Mouse (Mus musculus) cerebellum, adult 18-20 months (tissue): ENCODE data around the gene Col1a1.

Source experiments
- DNase-seq, 2 experiments: peaks; one replicate each; pipeline ENCODE4 v3.0.0; 2021

Col1a1 gene

DNA sequence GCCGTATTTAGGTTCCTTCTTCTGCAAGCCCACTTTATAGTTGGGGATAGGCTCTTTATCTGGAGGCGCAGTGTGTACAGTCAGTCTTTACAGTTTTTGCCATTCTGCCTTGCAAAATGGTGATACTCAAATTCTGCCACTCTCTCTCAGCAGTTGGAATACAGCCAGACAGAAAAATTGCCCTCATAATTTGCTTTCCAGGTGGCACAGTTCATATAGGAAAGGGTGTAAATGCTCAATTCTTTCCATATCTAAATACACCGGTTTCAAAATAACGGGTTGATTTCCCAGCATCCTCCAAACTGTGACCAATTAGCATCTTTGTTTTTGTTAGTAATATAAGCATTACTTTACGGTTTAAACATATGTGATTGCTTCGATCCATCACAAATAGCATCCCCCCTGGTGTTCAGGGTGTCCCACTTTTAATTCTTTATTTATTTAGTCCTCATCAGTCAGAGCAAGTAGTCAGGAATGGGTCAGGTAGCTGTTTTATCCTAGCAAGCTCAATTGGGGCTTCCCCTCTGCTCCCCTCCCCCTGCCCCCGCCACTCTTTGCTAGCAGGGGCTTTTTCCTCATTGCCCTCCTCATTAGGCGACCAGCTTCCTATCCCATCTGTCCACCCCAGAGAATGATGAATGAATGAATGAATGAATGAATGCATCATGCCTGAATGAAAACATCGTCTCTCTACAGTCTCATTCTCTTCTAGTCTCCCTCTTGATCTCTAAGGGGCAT lies 42.3 kb downstream of the Col1a1 start:
- DNase-seq: peak in 1 of 2 experiments; percentile 29

DNA sequence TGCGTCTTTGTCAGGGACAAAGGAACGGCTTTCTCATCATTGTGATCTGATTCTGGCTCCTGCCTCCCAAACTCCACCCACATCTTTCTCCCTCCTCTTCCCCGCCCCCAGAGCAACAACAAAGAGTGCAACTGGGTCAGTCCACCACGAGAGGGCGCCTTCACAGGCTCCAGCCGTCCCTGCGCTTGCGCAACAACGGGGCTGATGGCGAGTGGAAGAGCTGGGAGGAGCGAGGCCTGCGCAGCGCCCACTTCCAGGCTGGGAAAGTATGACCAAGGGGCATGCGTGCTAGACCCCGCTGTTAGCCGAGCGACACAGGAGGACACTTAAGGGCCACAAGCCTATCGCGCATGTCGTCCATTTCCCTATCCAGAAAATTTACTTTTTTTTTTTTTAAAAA lies 42.9 kb downstream of the Col1a1 start:
- DNase-seq: peak; percentile 97 to 99

DNA sequence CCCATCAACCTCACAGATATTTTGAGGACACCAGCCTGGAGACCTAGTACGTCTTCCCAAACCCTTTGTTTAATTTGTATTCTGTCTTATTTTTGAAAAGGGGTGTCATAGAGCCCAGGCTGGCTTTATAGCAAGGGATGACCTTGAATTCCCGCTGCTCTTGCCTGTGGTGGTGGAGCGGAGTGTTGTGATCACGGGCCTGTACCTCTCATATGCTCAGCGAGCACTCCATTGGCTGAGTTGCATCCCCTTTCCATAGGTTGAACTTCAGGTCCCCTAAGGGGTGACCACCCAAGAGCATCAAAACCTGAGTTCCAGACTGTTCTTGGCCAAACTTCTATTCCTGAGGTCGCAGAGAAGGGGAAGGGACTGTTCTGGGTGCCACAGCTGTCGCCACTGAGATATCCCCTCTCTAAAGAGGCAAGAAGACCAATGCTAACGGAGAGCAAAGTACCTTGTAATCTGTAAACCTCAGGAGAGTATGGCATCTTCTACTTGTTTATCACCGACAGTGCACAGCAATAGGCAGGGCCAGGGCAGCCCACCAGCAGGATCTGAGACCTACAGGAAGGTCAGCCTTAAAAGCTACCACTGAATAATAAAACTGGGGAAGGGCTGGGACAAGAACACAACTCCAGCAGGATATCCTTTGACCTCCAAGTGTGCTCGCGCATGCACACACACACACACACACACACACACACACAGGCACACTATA lies 43.6 kb downstream of the Col1a1 start:
- DNase-seq: no peak

DNA sequence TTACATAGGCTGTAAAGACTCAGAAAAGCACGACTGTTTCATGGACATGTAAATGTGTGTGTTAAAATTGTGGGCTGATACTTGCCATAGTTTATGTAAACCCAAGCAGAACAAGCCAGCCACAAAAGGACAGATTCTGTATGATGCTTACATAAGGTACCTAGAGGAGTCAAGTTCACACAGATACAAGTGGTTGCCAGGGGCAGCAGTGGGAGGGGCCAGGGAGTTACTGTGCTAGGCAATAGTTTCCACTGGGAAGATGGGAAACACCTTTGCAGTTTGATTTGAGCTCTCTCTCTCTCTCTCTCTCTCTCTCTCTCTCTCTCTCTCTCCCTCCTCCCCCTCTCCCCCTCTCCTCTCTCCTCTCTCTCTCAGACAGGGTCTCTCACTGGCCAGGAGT lies 49.1 kb downstream of the Col1a1 start:
- DNase-seq: no peak

DNA sequence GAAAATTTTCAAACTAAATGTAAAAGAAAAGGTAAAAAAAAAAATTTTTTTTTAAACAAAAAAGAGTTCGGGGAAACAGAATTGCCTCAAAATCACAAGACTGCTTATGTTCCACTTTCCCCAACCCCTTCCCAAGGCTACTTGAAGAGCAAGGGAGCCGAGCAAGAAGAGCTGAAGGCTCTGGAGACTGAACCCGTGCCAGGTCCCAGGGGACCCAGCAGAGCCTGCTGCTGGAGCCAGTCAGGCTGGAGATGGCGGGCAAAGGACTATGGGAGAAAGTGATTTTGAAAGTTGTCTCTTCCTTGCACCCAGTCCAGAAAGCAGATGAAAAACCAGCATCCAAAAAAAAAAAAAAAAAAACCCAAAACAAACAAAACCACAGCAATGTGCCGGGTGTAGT lies 49.8 kb downstream of the Col1a1 start:
- peak in 1 of 2 experiments; percentile 10 for DNase-seq

DNA sequence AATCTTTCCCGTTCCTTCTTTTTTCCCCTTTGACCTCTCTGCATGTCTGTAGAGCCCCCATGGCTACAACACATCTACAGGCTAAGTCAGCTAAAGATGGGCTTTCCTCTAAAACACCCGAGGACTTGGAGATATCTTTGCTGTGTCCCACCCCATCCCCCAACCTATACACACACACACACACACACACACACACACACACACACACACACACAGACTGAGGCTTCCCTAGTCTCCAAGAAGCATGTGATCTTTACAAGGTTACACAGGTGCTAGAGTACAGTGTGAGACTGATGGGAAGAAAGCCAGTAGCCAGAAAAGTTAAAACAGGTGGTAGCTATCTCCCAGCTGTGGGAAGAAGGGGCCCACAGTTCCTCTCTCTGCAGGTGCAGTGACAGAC lies 50.4 kb downstream of the Col1a1 start:
- no peak for DNase-seq

DNA sequence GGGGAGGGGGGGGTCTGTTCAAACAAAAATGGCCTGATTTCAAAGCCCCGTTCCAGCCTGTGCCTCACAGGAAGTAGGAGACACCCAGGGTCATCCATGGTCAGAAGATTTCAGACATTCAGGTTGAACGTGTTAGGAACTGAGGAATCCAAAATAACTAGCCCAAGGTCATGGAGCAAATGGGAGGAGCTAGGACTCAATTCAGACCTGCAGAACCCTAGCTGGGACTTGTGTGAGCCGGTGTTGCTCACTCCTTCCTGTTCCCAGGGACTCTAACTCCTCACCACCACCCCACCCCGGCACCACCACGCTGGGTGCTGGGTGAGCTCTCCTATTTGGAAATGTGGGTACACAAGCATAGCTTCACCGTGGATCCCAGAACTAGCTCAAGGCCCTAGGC lies 51.3 kb downstream of the Col1a1 start:
- peak in 1 of 2 experiments; percentile 6 for DNase-seq

DNA sequence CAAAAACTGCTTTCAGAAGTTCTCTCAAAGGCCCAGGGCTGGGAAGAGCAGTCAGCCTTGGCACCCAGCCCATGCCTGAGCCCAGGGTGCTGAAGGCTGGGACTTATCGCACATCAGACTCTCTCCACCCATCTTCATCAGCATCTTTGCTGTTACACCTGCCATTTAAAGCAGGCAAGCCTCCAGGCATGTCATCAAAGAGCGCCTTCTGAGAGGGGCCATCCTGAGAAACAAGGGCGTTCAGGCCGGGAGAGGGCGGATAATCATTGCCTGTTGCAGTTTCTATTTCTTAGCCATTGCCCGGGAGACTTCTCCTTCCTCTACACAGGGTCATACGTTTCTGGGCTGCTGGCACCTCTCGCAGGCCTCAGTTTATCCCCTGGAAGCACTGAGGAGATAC lies 51.8 kb downstream of the Col1a1 start:
- peak; percentile 15 to 29 for DNase-seq

DNA sequence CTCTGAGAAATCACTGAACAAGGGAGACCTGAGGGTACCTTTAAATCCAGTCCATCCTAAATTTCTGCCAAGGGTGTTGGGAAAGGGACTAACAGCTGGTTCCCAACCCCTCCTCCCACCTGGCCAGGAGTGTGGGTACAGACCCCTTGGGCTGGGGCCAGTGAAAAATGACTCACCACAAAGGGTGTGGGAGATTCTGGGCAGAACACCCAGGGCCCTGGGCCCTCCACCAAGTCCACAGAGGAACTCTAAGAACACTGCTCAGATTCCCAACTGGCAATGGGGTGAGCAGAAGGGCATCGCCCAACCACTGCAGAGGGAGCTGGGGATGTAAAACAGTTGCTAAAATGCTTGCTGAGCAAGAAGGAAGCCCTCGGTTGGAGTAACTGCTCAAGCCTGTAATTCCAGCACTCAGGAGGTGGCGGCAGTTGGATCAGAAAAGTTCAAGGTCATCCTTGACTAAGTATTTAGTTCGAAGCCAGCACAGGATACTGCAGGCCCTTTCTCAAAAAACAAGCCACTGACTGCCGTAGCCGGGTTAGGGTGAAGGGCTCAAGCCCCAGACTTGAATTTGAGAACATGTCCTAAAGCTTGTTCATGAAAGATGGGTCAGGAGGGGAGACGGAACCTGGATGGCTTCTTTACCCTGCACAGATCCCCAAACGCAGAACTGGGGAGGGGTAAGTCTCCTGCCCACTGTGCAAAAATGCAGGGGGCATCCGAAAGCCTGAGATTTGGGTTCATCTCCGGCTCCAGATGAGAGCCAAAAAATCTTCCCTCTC lies 52.9 kb downstream of the Col1a1 start:
- peak in 1 of 2 experiments; percentile 47 for DNase-seq

DNA sequence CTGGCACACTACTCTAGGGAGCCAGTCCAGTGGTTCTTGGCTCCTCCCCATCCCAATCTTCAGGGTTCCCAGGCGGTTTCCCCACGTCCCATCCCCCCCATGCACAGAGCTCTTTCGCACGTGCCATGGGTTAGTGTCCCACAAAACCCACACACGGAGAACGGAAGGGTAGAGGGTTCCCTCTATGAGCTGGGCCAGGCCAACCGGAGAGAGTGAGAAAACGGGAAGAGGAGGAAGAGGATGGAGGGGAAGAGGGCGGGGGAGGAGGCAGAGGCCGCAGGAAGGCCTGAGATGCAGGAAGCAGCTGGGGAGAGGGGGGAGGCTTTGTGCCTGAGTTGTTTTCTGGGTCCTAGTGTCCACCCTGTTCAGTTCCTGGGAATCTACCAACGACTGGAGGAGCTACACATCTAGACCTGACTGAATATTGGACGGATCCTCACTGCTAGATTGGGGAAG lies 53.6 kb downstream of the Col1a1 start:
- peak; percentile 88 to 92 for DNase-seq

DNA sequence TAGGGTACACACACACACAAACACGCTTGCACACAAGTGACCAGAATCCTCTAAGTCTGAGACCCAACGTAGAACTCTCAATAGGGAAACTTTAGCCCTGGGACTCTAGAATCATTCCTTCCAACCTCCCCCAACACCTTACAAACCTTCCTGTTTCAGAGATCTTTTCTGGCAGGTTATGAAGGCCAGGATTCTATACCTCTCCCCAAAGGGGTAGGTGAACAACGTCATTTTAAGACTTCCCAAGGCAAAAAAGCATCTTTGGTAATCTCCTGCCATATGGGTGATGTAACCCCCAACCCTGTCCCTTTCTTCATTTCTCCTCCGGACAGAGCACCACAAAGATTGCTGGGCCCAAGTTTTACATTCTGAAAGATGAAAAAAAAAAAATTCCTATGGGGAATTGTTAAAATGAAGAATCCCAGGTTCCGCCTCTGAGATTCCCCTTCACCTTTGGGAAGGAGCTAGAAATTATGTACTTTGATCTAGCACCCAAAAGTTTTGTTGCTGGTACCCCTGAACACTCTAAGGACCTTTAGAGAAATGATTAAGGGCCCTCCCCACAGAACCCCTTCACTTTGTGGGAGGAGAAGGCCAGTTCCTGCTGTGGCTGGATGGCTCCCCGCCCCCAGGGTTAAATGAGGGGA lies 54.2 kb downstream of the Col1a1 start:
- no peak for DNase-seq

DNA sequence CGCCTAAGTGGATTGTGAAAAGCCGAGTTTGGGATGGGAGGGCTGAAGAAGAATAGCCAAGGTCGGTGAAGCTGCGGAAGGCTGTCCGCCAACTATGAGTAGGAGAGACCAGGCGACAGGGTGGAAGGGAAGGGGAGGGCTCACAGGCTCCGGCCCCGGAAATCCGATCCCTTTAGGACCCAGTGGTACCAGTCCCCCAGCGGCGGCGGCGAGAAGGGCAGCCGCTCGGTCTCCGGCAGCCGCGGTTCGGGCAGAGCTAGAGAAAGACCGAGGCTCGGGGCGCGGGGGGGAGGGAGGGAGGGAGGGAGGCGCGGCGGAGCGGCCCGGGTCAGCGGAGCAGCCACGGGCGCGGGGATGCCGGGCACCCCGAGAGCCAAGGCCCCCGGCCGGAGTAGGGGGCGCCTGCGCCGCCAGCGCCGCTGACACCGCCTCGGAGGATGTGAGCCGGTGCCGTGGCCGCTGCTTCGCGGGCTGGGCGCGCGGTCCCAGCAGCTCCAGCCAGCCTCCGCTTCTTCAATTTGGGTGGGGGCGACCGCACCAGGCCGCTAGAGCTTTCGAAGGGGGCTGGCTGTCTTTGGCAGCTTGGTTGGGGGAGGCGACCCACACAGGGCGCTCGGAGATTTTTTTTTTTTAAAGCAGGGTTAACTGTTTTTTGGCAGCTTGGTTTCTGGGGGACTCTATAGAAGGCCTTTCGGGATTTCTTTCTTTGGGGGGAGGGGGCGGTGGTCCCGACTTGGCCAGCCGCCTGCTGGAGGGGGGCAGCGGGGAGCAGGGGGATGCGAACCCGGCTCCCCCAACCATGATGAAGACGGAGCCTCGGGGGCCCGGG lies 54.9 kb downstream of the Col1a1 start, which contains the start of gene Ppp1r9b:
TSS of gene Ppp1r9b (plus strand) at position 287 of the 829 bp plus-strand sequence.
- DNase-seq: peak; percentile 95 to 96

DNA sequence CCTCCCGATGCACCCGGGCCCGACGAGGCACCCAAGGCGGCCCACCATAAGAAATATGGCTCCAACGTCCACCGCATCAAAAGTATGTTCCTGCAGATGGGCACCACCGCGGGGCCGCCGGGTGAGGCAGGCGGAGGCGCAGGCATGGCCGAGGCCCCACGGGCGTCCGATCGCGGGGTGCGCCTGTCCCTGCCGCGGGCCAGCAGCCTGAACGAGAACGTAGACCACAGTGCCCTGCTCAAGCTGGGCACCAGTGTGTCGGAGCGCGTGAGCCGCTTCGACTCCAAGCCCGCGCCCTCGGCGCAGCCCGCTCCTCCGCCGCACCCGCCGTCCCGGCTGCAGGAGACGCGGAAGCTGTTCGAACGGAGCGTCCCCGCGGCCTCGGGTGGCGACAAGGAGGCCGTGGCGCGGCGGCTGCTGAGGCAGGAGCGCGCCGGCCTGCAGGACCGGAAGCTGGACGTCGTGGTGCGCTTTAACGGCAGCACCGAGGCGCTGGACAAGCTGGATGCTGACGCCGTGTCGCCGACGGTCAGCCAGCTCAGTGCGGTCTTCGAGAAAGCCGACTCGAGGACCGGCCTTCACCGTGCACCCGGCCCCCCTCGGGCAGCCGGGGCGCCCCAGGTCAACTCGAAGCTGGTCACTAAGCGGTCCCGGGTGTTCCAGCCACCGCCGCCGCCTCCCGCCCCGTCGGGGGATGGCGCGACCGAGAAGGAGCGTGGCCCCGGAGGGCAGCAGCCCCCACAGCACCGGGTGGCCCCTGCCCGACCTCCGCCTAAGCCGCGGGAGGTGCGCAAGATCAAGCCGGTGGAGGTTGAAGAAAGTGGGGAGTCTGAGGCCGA lies 55.8 kb downstream of the Col1a1 start:
- peak; percentile 50 to 72 for DNase-seq

DNA sequence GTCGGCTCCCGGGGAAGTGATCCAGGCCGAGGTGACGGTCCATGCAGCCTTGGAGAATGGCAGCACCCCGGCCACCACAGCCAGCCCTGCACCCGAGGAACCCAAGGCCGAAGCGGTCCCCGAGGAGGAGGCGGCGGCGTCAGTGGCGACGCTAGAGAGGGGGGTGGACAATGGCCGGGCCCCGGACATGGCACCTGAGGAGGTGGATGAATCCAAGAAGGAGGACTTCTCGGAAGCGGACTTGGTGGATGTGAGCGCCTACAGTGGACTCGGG lies 56.4 kb downstream of the Col1a1 start:
- peak in 1 of 2 experiments; percentile 55 for DNase-seq

DNA sequence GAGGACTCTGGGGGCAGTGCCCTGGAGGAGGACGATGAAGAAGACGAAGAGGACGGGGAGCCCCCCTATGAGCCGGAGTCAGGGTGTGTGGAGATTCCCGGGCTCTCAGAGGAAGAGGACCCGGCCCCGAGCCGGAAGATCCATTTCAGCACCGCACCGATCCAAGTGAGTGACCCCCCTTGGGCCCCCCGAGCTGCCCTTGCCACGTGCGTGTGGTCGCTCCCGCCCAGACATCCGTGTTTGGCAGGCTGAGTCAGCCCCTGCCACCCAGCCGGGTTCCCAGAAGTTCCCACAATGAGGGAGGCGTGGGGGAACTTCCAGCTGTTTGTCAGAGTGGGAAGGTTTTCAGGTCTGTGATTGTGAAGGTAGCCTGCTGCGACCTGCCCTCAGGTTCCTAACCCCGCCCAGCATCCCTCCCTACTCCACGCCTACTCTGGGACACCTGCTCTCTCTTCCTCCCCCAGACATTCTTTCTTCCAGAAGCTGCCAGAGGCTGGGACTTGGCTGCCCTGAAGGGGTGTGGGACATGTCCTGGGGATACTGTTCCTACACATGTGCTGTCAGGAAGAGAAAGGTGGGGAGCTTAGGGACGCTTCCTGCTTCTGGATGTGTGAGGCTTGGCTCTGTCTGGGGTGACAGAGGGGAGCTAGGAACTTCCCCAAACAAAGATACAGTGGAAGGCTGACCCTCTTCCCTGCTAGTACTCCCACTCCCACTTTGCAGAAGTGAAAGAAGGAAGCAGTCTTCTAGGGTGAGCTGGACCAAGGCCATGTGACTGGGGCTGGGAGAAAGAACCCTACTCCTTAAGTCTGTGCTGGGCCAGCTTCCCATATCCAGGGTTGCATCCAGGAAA lies 57.0 kb downstream of the Col1a1 start:
- peak in 1 of 2 experiments; percentile 59 for DNase-seq

DNA sequence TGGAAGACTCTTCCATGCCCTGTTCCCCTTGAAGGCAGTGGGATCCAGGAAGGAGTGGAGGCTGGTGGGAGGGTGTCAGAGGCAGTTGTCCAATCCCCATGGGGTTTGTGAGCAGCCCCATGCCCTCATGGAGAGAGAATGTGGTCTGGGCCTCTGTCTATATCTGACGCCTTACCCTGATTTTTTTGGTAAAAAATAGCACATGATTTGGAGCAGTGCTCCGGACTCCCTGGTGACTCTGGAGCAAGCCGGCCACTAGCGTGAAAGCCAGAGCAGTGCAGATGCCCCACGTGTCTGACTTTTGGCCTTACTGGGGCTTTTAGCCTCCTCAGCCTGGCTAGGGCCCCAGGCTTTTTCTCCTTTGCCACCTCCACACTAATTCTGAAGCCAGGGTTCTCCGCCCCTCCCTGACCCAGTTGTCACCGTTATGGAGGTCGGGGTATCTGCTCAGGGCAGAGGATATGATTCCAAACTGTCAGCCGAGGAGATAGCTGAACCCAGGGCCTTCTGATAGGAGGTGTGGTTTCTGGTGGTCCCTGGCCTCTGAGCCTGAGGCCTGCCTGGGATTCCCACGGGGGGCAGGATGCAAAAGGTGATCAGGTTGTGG lies 58.3 kb downstream of the Col1a1 start:
- peak in 1 of 2 experiments; percentile 61 for DNase-seq

DNA sequence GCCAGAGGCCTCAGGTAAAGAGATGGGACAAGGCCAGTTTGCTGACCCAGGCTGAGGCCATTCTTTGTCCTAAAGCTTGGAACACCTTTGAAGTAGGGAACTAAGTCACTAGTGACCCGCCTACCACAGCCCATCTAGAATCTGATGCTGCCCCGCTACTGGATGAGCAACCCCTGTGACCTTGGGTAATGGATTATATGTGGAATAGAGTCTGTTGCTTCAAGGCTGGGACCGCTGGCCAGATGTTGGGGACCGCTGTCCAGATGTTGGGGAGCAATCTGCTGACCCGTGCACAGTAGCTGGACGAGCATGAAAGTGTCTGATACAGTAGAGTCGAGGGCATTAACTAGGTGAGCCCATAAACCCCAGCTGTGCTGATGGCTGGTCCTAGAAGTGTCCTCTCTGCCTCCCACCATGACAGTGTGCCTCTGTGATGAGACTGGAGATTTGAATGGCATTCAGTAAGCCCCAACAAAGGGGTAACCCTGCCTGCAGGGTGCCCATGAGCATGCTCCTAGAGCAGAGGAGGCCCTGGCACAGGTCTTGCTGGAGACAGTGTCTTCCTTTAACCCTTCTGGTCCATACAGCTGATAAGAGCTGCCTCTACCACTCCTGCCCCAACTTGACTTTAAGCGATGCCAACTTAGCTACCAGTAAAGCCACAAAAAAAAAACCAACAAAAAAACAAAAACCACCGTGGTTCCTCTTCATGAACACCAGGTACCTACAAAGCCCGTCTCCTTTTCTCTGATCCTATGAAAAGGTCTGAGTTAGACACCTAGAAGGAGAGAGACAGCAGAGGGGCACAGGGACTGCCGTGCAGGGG lies 59.1 kb downstream of the Col1a1 start:
- no peak for DNase-seq

DNA sequence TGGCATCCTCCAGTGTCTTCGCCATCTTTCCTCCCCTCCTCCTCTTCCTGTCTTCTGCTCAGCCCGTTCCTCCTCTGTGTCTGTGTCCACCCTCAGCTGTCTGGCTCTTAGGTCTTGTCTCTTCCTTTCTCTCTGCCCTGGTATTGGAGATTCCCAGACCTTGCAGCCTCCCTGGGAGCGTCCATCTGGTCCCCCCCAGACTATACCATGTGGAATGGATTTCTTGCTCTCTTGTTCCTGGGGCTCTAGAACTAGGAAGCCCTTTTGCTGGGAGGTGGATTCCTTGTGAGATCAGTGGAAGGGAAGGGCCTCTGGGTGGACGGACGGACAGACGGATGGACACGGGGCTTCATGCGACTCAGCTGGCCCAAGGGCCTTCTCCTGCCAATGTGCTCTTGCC lies 60.1 kb downstream of the Col1a1 start:
- no peak for DNase-seq

DNA sequence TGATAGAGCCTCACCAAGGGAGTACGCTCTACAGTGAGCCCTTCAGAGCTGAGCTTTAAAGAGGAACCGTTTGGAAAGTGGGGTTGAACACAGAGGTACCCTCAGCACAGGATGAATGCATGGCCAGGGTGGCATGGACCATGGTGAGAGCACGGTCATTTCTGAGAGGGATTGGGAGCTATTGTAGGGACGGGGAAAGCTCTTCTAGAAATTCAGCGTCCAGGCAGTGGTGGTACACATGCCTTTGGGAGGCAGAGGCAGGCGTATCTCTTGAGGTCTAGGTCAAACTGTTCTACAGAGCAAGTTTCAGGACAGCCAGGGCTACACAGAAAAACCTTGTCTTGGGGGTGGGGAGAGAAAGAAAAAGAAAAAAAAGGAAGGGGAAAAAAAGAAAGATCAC lies 61.0 kb downstream of the Col1a1 start:
- no peak for DNase-seq
